Mouse (Mus musculus): ENCODE results near the gene Dyrk3.
A peak's percentile ranks its signal among the peaks of the same experiment; 100 is the strongest.

Gene Dyrk3

DNA sequence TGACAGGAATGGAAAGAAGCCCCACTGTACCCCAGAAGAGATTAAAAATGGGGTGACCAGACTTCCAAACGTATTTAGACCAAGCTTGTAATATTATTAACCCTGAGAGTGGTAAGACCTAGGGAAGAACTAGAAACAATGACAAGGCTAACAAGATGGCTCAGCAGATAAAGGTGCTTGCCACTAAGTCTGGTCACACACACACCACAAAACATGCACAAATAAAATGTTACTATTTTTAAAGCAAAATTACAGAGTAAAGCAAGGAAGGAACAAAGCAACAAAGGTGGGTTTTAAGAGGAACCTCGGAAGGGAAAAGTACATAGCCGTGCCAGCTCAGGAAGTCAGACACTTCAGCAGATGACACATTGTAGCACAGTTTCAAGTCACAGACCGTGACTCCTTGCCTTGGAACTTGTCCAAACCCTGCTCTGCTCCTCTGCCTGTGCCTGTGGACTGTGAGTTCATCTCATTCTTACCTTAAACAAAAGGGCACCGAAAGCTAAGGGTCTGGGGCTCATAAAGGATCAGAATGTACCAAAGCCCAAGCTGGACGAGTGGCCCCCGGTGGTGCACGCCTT, 3.1 kb downstream of the Dyrk3 start:
- Histone ChIP-seq H3K4me3 (replicated peaks; ENCODE audit: low read length) (peak overlapping the region; percentile 32; the same call in 1 of the 2 replicates), H3K4me1 (replicated peaks; ENCODE audit: low read depth, low read length) (peaks cover 69% of the 10 kb centered on the region), H3K27me3 (ENCODE audit: insufficient read depth, low read length) (no peaks in the 10 kb centered on the region), H3K36me3 (ENCODE audit: insufficient read depth, low read length) (peaks cover 63% of the 10 kb centered on the region), H3K9me3 (ENCODE audit: low read length) (peaks cover 21% of the 10 kb centered on the region)
- TF ChIP-seq POU5F1 (IDR thresholded peaks at IDR 0.05; ENCODE audit: borderline replicate concordance, low read length): no peak

- Histone ChIP-seq H3K27me3 (ENCODE audit: insufficient read depth, low read length) (no peaks in the 10 kb centered on the region), H3K9me3 (ENCODE audit: low read length) (peaks cover 29% of the 10 kb centered on the region), H3K36me3 (ENCODE audit: insufficient read depth, low read length) (peaks cover 71% of the 10 kb centered on the region), H3K4me1 (replicated peaks; ENCODE audit: low read depth, low read length) (peaks cover 65% of the 10 kb centered on the region), H3K4me3 (replicated peaks; ENCODE audit: low read length) (no peak overlapping the region)
- TF ChIP-seq CTCF (conservative IDR thresholded peaks at IDR 0.05; ENCODE audit: low read length) (no peak), POU5F1 (IDR thresholded peaks at IDR 0.05; ENCODE audit: borderline replicate concordance, low read length) (no peak), NANOG (IDR thresholded peaks at IDR 0.05; ENCODE audit: borderline replicate concordance, low read length) (no peak)
Measured at GRCm38 (mm10) chr1:131134231-131134630, 3.9 kb downstream of the Dyrk3 start.

GRCm38 (mm10) chr1:131125987-131126744, 12.0 kb downstream of the Dyrk3 start:
- Histone ChIP-seq H3K4me3 (replicated peaks; ENCODE audit: low read length) (no peak overlapping the region), H3K27me3 (ENCODE audit: insufficient read depth, low read length) (no peaks in the 10 kb centered on the region), H3K36me3 (ENCODE audit: insufficient read depth, low read length) (peaks cover 57% of the 10 kb centered on the region), H3K4me1 (replicated peaks; ENCODE audit: low read depth, low read length) (peaks cover 31% of the 10 kb centered on the region), H3K9me3 (ENCODE audit: low read length) (peaks cover 35% of the 10 kb centered on the region)
- no peak for TF ChIP-seq POU5F1 (IDR thresholded peaks at IDR 0.05; ENCODE audit: borderline replicate concordance, low read length)
- TF ChIP-seq CTCF (conservative IDR thresholded peaks at IDR 0.05; ENCODE audit: low read length): no peak

DNA sequence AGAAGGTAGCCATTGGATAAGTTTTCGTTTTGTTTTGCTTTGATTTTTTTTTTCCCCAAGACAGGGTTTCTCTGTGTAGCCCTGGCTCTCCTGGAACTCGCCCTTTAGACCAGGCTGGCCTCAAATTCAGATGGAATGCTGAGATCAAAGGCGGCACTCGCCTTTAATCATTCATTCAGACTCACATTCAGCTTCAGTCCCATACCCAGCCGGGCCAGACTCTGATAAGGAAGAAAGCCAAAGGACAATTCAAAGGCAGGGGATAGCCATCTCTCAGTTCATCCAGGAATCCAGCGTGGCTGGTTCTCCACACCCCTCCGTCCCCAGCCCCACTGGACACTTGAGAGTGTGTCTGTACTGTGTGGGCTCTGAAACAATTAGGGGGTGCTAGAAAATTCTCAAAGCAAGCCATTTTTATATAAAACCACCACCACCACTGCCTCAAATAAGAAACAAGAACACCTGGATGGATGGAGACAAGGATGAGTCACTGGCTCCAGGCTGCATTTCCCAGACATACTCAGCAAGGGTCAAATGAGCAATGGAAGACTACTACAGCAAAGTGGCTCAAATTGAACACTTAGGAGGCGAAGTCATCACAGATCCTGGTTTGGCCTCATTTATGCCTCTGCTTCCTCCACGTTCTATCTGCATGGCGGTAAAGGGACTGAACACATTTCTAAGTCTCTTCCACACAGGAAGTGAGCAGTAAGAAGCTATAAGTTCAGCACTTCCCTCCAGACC, 14.4 kb downstream of the Dyrk3 start:
- Histone ChIP-seq H3K36me3 (ENCODE audit: insufficient read depth, low read length) (peaks cover 32% of the 10 kb centered on the region), H3K4me1 (replicated peaks; ENCODE audit: low read depth, low read length) (peaks cover 17% of the 10 kb centered on the region), H3K9me3 (ENCODE audit: low read length) (peaks cover 11% of the 10 kb centered on the region), H3K27me3 (ENCODE audit: insufficient read depth, low read length) (0 out of 2 replicates have a peak, but pooled peaks cover 5% of the 10 kb centered on the region), H3K4me3 (replicated peaks; ENCODE audit: low read length) (no peak overlapping the region)
- TF ChIP-seq POU5F1 (IDR thresholded peaks at IDR 0.05; ENCODE audit: borderline replicate concordance, low read length) (no peak), CTCF (conservative IDR thresholded peaks at IDR 0.05; ENCODE audit: low read length) (no peak), NANOG (IDR thresholded peaks at IDR 0.05; ENCODE audit: borderline replicate concordance, low read length) (no peak)

DNA sequence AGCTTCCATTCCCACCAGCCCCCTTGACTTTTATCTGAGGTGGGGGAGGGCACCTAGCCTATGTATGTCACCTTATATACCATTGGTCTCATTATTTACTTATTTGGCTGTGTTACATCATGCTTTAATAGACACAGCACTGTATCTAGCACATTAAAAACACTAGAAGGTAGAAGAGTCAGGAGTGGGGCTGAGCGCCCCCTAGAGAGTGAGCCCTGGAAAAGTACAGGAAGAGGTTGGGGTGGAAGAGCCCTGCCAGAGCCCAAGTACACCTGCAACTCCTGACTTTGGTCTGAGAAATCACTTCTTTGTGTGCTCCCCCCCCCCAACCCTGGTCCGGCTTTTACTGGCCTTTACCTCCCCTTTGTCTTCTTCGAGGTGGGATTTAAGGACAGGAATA, 16.2 kb downstream of the Dyrk3 start:
- peaks cover 15% of the 10 kb centered on the region for H3K27me3 ChIP-seq (ENCODE audit: insufficient read depth, low read length)
- TF ChIP-seq POU5F1 (IDR thresholded peaks at IDR 0.05; ENCODE audit: borderline replicate concordance, low read length): no peak
- TF ChIP-seq NANOG (IDR thresholded peaks at IDR 0.05; ENCODE audit: borderline replicate concordance, low read length): no peak
- TF ChIP-seq CTCF (conservative IDR thresholded peaks at IDR 0.05; ENCODE audit: low read length): peak; percentile 64
- H3K4me3 ChIP-seq (replicated peaks; ENCODE audit: low read length): no peak overlapping the region
- H3K4me1 ChIP-seq (replicated peaks; ENCODE audit: low read depth, low read length): peaks cover 15% of the 10 kb centered on the region
- peaks cover 15% of the 10 kb centered on the region for H3K36me3 ChIP-seq (ENCODE audit: insufficient read depth, low read length)
- H3K9me3 ChIP-seq (ENCODE audit: low read length): no peaks in the 10 kb centered on the region

DNA sequence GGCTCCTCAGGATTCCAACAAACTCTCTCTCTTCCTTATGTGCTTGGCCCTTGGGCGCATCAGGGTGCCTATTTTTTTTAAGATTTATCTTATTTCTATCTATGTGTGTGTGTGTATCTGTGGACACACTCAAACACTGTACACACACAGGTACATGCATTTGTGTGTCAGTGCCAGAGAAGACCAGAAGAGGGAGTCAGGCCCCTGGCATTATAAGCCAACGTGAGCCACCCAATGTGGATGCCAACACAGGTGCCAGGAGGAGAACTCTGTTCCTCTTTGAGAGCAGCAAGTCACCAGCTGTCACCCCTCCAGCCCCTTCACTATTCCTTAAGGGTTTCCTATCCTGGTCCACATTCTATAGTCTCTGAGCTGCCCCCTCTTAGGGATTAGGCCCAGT, 19.1 kb downstream of the Dyrk3 start:
- H3K27me3 ChIP-seq (ENCODE audit: insufficient read depth, low read length): peaks cover 36% of the 10 kb centered on the region
- TF ChIP-seq NANOG (IDR thresholded peaks at IDR 0.05; ENCODE audit: borderline replicate concordance, low read length) (no peak), POU5F1 (IDR thresholded peaks at IDR 0.05; ENCODE audit: borderline replicate concordance, low read length) (no peak), CTCF (conservative IDR thresholded peaks at IDR 0.05; ENCODE audit: low read length) (peak; percentile 22; the same call in 1 of the 2 replicates)
- no peaks in the 10 kb centered on the region for H3K36me3 ChIP-seq (ENCODE audit: insufficient read depth, low read length)
- H3K4me1 ChIP-seq (replicated peaks; ENCODE audit: low read depth, low read length): peaks cover 15% of the 10 kb centered on the region
- H3K4me3 ChIP-seq (replicated peaks; ENCODE audit: low read length): no peak overlapping the region
- H3K9me3 ChIP-seq (ENCODE audit: low read length): no peaks in the 10 kb centered on the region

- no peak overlapping the region for H3K4me3 ChIP-seq (replicated peaks; ENCODE audit: low read length)
- no peaks in the 10 kb centered on the region for H3K9me3 ChIP-seq (ENCODE audit: low read length)
- H3K27me3 ChIP-seq (ENCODE audit: insufficient read depth, low read length): peaks cover 41% of the 10 kb centered on the region
- TF ChIP-seq POU5F1 (IDR thresholded peaks at IDR 0.05; ENCODE audit: borderline replicate concordance, low read length) (no peak), CTCF (conservative IDR thresholded peaks at IDR 0.05; ENCODE audit: low read length) (no peak), NANOG (IDR thresholded peaks at IDR 0.05; ENCODE audit: borderline replicate concordance, low read length) (no peak)
- H3K4me1 ChIP-seq (replicated peaks; ENCODE audit: low read depth, low read length): peaks cover 15% of the 10 kb centered on the region
- no peaks in the 10 kb centered on the region for H3K36me3 ChIP-seq (ENCODE audit: insufficient read depth, low read length)
Measured at GRCm38 (mm10) chr1:131118530-131118929, 19.6 kb downstream of the Dyrk3 start.

DNA sequence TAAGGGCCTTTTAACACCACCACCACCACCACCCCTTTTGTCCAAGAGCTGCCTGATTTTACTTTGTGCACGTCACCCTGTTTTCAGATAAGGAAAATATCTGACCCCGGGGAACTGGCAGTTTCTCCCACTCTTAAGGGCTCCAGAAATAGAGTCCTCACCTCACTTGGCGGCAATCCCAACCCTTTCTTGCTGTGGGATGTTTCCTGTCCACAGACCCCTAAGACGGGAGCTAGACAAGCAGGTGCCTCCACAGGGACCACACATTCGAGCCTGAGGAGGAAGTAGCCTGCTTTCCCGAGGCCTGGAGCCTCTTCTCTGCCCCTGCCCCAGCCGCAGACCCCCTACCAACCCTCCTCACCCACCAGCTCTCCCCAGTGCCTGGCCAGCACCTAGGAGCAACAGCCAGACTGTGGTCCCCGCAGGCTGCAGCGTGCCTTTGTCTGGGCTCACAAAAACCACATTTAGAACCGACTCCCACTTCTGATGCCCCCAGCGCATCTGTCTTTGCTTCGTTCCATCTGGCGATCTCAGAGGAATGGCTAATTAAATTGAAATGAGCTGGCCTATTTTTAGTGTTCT, 21.6 kb downstream of the Dyrk3 start:
- peak overlapping the region; percentile 57 for H3K4me3 ChIP-seq (replicated peaks; ENCODE audit: low read length)
- H3K9me3 ChIP-seq (ENCODE audit: low read length): no peaks in the 10 kb centered on the region
- peaks cover 46% of the 10 kb centered on the region for H3K27me3 ChIP-seq (ENCODE audit: insufficient read depth, low read length)
- peaks cover 18% of the 10 kb centered on the region for H3K4me1 ChIP-seq (replicated peaks; ENCODE audit: low read depth, low read length)
- no peak for TF ChIP-seq CTCF (conservative IDR thresholded peaks at IDR 0.05; ENCODE audit: low read length)
- no peak for TF ChIP-seq NANOG (IDR thresholded peaks at IDR 0.05; ENCODE audit: borderline replicate concordance, low read length)
- no peak for TF ChIP-seq POU5F1 (IDR thresholded peaks at IDR 0.05; ENCODE audit: borderline replicate concordance, low read length)
- no peaks in the 10 kb centered on the region for H3K36me3 ChIP-seq (ENCODE audit: insufficient read depth, low read length)

All from E14TG2a.4 (cell line).